Mouse (Mus musculus) hindbrain, embryonic 10.5 days (tissue): ENCODE data around the gene Scgb1b3. TPM values are rescaled to one million over a fixed set of nuclear protein-coding genes. Genes with fewer than 3 reads are reported as not detected.

Source experiments
- DNase-seq: peaks from one replicate; pipeline ENCODE4 v3.0.0-alpha.2; 2017; ENCODE audit warnings: low spot score
- H3K27ac ChIP-seq: fragments of 300-500 bp; sonication (generic); 2 replicates; pipeline ENCODE4 v1.5.1; 2016; ENCODE audit warnings: mild to moderate bottlenecking, moderate library complexity
- H3K27me3 ChIP-seq: fragments of 300-500 bp; sonication (generic); 2 replicates; pipeline ENCODE4 v1.6.1; 2016; ENCODE audit warnings: mild to moderate bottlenecking; ENCODE audit not compliant: poor library complexity, insufficient read depth, severe bottlenecking
- H3K36me3 ChIP-seq: fragments of 300-500 bp; sonication (generic); 2 replicates; pipeline ENCODE4 v1.6.1; 2016; ENCODE audit warnings: mild to moderate bottlenecking, moderate library complexity
- H3K4me1 ChIP-seq: fragments of 300-500 bp; sonication (generic); replicated peaks from 2 replicates; pipeline ENCODE4 v1.6.1; 2016; ENCODE audit warnings: mild to moderate bottlenecking
- H3K4me3 ChIP-seq: fragments of 300-500 bp; sonication (generic); 2 replicates; pipeline ENCODE4 v1.5.1; 2016; ENCODE audit warnings: mild to moderate bottlenecking, moderate library complexity
- H3K9me3 ChIP-seq: fragments of 300-500 bp; sonication (generic); 2 replicates; pipeline ENCODE4 v1.6.1; 2016; ENCODE audit warnings: mild to moderate bottlenecking, moderate library complexity
- WGBS: fragments of 180-500 bp; shearing (Covaris S2); methylation state at CpG from one replicate; pipeline ENCODE4 v1.1.7; 2016; 5-methylcytosine and 5-hydroxymethylcytosine counted together
- polyA plus RNA-seq: library from polyadenylated mRNA; unstranded; fragments of >200 nt; fragmentation: Nextera tagmentation; extraction: Ambion mirVana; gene quantifications from 2 replicates; pipeline ENCODE4 v1.2.1, GENCODE M21; 2016

The Scgb1b3 gene
- polyA plus RNA-seq: not detected in 2 replicates

GRCm38 (mm10) chr7:31375292-31375691 is at the start of gene Scgb1b3:
Gene Scgb1b3 (plus strand): TSS chr7:31375592.
- no peak within 1 kb of the TSS for H3K27ac ChIP-seq
- 70% methylated on average over 3 of the region's 3 CpGs for WGBS
- no peaks in the 10 kb centered on the region for H3K27me3 ChIP-seq
- H3K9me3 ChIP-seq: peaks cover 70% of the 10 kb centered on the region
- H3K4me3 ChIP-seq: no peak within 1 kb of the TSS
- no peak for DNase-seq
- no peaks in the 10 kb centered on the region for H3K4me1 ChIP-seq
- no peaks in the 10 kb centered on the region for H3K36me3 ChIP-seq

- Histone ChIP-seq H3K4me1 (no peaks in the 10 kb centered on the region), H3K4me3 (no peak within 1 kb of the TSS), H3K9me3 (peaks cover 79% of the 10 kb centered on the region), H3K27me3 (no peaks in the 10 kb centered on the region), H3K27ac (no peak within 1 kb of the TSS), H3K36me3 (no peaks in the 10 kb centered on the region)
- 75% methylated on average over 4 of the region's 4 CpGs for WGBS
- DNase-seq: no peak
Observed at GRCm38 (mm10) chr7:31362022-31362560, 13.3 kb upstream of the Scgb1b3 start, which contains the start of gene Scgb2b3. Gene Scgb2b3 (minus strand): TSS chr7:31362072.

Other genes starting within 250 kb of the Scgb1b3 start
- 1.2 and 1.3 TPM in 2 replicates for gene Scn1b, start 248.6 kb upstream of the Scgb1b3 start, polyA plus RNA-seq
- 111 and 144 TPM in 2 replicates for gene Gramd1a, start 219.7 kb upstream of the Scgb1b3 start, polyA plus RNA-seq
- not detected in 2 replicates for gene Scgb2b2, start 85.1 kb upstream of the Scgb1b3 start, polyA plus RNA-seq
- gene Scgb1b2, start 83.8 kb upstream of the Scgb1b3 start, polyA plus RNA-seq: not detected in 2 replicates
- not detected in 2 replicates for gene Scgb2b3, start 13.5 kb upstream of the Scgb1b3 start, polyA plus RNA-seq